Comparison of ENCODE assay signal across 16 mouse cellular contexts in genomic region chr1:12572770-12573169, GRCm38 (mm10).
"Had no signal": no experiment of that assay in that cellular context is flagged by ENCODE, and none has a peak within 500 bp of the region (broad histone marks: within the 10 kb centered on the region; RNA-seq: fewer than 3 reads in every experiment).

No protein-coding gene starts in this region.

- DNase-seq: liver, embryonic 13.5 days; liver, postnatal 0 days; right cerebral cortex, postnatal 14 days; thymus, adult 2 months; thymus, postnatal 14 days; thymus, postnatal 36 days had no signal

- H3K9ac ChIP-seq: liver, embryonic 13.5 days; liver, embryonic 15.5 days; liver, postnatal 0 days; lung, embryonic 15.5 days; midbrain, embryonic 13.5 days; midbrain, embryonic 15.5 days; neural tube, embryonic 12.5 days; stomach, embryonic 15.5 days had no signal

- H3K9me3 ChIP-seq: liver, embryonic 13.5 days; liver, embryonic 15.5 days; lung, embryonic 15.5 days; midbrain, embryonic 13.5 days; midbrain, embryonic 15.5 days; neural tube, embryonic 12.5 days; stomach, embryonic 15.5 days had no signal

- H3K27me3 ChIP-seq: liver, embryonic 13.5 days; liver, embryonic 15.5 days; lung, embryonic 15.5 days; megakaryocyte, embryonic 14.5 days; midbrain, embryonic 15.5 days; neural tube, embryonic 12.5 days; stomach, embryonic 15.5 days had no signal

- H3K36me3 ChIP-seq: liver, embryonic 13.5 days; liver, embryonic 15.5 days; lung, embryonic 15.5 days; midbrain, embryonic 13.5 days; midbrain, embryonic 15.5 days; neural tube, embryonic 12.5 days; stomach, embryonic 15.5 days had no signal

- ATAC-seq: liver, postnatal 0 days had no signal

- H3K27ac ChIP-seq: liver, embryonic 13.5 days; liver, embryonic 15.5 days; lung, embryonic 15.5 days; macrophage; midbrain, embryonic 13.5 days; midbrain, embryonic 15.5 days; neural tube, embryonic 12.5 days; stomach, embryonic 15.5 days; stomach, postnatal 0 days had no signal

- H3K4me3 ChIP-seq: liver, embryonic 13.5 days; liver, embryonic 15.5 days; lung, embryonic 15.5 days; megakaryocyte, embryonic 14.5 days; midbrain, embryonic 13.5 days; midbrain, embryonic 15.5 days; neural tube, embryonic 12.5 days; stomach, embryonic 15.5 days had no signal

- H3K4me1 ChIP-seq: liver, embryonic 13.5 days; liver, embryonic 15.5 days; lung, embryonic 15.5 days; megakaryocyte, embryonic 14.5 days; stomach, embryonic 15.5 days had no signal

- H3K4me2 ChIP-seq: liver, embryonic 13.5 days; liver, embryonic 15.5 days; lung, embryonic 15.5 days; midbrain, embryonic 11.5 days; midbrain, embryonic 15.5 days; neural tube, embryonic 12.5 days; stomach, embryonic 15.5 days had no signal
